Mouse (Mus musculus): ENCODE results near the gene A1bg. TPM values are rescaled to one million over a fixed set of nuclear protein-coding genes. Genes with fewer than 3 reads are reported as not detected.

Gene A1bg
- polyA plus RNA-seq, 1 experiment from 2014 or later, result not detected

Other genes with a start within 250 kb of the A1bg start
- gene Fam84b, start 69.2 kb downstream of the A1bg start, polyA plus RNA-seq (2014; fragmentation: Nextera tagmentation; extraction: Ambion mirVana), result 24.6 and 26.2 TPM in 2 replicates

All from intestine, embryonic 14.5 days (tissue).